Mouse (Mus musculus) kidney, postnatal 4 days (tissue): ENCODE results near the gene Armc2.
A peak's percentile ranks its signal among the peaks of the same experiment; 100 is the strongest.

Experiments used
- DNase-seq, 2 experiments: peaks; one replicate each; pipeline ENCODE4 v3.0.0; 2021; ENCODE audit warnings: mixed read lengths in 2 of 2

The Armc2 gene

GRCm38 (mm10) chr10:41896425-41896824, 121.8 kb downstream of the Armc2 start:
- DNase-seq: no peak

- no peak for DNase-seq
These were observed 124.5 kb downstream of the Armc2 start for GRCm38 (mm10) chr10:41893433-41894411.

GRCm38 (mm10) chr10:41891312-41891711, 126.9 kb downstream of the Armc2 start:
- DNase-seq: no peak

- DNase-seq: no peak
These were observed 127.7 kb downstream of the Armc2 start for GRCm38 (mm10) chr10:41890537-41890936.

GRCm38 (mm10) chr10:41889566-41889965, 128.7 kb downstream of the Armc2 start:
- DNase-seq: no peak

GRCm38 (mm10) chr10:41888365-41888941, 129.8 kb downstream of the Armc2 start:
- no peak for DNase-seq

- DNase-seq: peak; percentile 98 to 99
These were observed 131.0 kb downstream of the Armc2 start for GRCm38 (mm10) chr10:41887080-41887821.

GRCm38 (mm10) chr10:41883741-41884575, 134.3 kb downstream of the Armc2 start:
- DNase-seq: peak; percentile 18 to 39

GRCm38 (mm10) chr10:41881438-41881837, 136.8 kb downstream of the Armc2 start:
- DNase-seq: no peak

DNA sequence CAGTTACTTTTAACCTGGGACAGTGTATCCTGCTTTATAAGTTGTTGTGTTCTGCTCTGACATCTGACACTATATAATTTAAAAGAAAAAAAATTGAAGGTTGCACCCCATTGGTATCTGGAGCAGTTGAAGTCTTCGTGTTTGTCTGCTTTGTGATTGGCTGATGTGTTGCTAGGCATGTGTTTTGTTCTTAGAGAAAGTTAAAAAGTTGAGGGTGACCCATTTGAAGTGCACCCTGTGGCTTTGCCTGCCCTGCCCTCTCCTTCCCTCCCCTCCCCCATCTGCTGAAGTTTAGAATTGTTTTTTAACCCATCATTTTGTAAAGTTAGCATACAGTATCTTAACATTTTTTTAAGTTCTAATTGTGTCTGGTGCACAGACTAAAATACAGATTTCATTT, 137.5 kb downstream of the Armc2 start:
- no peak for DNase-seq

DNA sequence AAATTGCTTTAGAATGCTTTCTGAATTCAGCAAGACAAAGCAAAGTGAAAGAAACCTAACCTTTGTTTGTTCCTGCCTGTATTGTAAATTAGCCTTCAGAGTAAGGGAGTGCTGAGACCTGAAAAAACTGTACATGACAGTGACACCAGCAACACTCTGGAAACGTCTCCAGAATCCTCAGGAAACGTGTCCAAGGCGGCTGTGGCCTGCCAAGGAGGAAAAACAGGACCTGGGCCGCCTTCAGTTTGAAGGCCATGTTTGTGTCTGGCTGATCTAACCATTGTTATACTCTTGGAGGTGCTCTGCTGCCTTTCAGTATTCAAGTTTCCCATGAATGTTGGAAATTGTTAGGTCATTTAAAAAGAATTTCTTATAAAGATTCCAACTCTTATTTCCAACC, 138.0 kb downstream of the Armc2 start:
- DNase-seq: no peak

DNA sequence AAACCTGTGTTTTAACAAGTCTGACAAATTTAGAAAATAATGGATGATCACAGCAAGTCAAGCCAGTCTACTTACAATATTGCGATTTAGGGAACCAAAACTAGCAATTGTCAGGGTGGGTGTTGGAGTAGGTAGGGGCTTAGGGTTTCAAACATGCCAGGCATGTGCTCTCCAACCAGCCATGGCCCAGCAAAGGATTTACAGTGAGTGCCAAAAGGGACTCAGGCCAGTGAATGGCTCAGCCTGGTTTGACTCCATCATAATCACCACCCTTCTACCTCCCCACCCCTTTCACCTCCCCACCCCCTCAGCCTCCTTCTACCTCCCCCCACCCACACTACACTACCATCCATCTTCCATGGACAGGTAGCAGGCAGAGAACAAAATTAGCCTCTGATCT, 138.6 kb downstream of the Armc2 start:
- DNase-seq: no peak

DNA sequence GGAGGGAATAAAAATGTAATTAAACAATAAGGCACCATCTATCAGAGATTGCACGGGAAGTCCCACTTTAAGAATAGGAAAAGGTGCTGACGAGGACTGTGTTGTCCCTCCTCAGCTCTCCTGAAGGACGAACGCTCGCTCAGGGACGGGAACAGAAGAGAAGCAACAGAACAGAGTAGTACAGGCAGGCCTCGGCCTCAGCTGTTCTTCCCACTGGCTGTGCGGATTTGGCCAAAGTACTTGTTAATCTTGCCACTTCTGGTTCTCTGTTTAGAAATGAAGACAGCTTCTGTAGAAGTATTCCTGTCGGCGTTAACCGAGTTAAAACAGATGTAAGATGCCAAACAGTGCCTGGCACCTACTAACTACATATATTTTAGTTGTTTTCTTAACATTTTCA, 139.9 kb downstream of the Armc2 start:
- DNase-seq: no peak

GRCm38 (mm10) chr10:41875624-41876023, 142.6 kb downstream of the Armc2 start:
- no peak for DNase-seq

- DNase-seq: no peak
These were observed 146.7 kb downstream of the Armc2 start for GRCm38 (mm10) chr10:41871564-41871963.

GRCm38 (mm10) chr10:41870101-41870500, 148.1 kb downstream of the Armc2 start:
- DNase-seq: no peak

DNA sequence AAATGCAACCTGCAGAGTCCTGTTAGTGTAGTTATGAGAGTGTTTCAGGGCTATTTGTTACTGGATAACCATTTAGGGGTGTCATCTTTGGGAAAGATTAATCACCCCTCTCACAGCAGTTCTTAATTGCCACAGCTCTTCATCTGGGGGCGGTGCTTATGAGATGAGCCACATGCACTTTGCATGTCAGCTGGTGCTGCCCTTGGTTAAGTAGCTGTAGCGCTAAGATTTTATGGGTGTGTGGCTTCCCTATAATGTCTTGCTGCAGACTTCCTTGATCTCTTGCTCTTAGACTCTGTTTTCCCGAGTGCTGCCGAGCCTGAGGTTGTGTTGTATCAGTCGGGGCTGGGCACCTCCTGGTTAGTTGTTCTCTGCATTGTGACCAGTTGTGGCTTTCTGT, 150.3 kb downstream of the Armc2 start:
- no peak for DNase-seq

- no peak for DNase-seq
These were observed 151.4 kb downstream of the Armc2 start for GRCm38 (mm10) chr10:41866838-41867154.

- peak; percentile 53 to 60 for DNase-seq
These were observed 152.0 kb downstream of the Armc2 start for GRCm38 (mm10) chr10:41866069-41866837.
